Mouse (Mus musculus) intestine, postnatal 0 days (tissue): Measurements from ENCODE around the gene Klk12. TPM values are rescaled to one million over a fixed set of nuclear protein-coding genes. Genes with fewer than 3 reads are reported as not detected.

Source experiments
- ATAC-seq: fragments of 200-750 bp; cut with Nextera tagmentation; 2 replicates; pipeline ENCODE4 v1.8.0; 2017; ENCODE audit warnings: mild to moderate bottlenecking, moderate TSS enrichment, moderate library complexity
- H3K27ac ChIP-seq: fragments of 300-500 bp; sonication (generic); 2 replicates; pipeline ENCODE4 v1.5.1; 2014; ENCODE audit warnings: mild to moderate bottlenecking, low read depth, low read length, moderate library complexity
- H3K27me3 ChIP-seq: fragments of 300-500 bp; sonication (generic); replicated peaks from 2 replicates; pipeline ENCODE4 v1.6.1; 2014; ENCODE audit warnings: low read length, mixed read lengths; ENCODE audit not compliant: control insufficient read depth, insufficient read depth
- H3K36me3 ChIP-seq: fragments of 300-500 bp; sonication (generic); 2 replicates; pipeline ENCODE4 v1.6.1; 2014; ENCODE audit warnings: mild to moderate bottlenecking, moderate library complexity; ENCODE audit not compliant: control insufficient read depth, insufficient read depth
- H3K4me1 ChIP-seq: fragments of 300-500 bp; sonication (generic); replicated peaks from 2 replicates; pipeline ENCODE4 v1.6.1; 2014; ENCODE audit warnings: antibody characterized with exemption, low read length, mixed read lengths; ENCODE audit not compliant: control insufficient read depth, insufficient read depth
- H3K4me2 ChIP-seq: fragments of 300-500 bp; sonication (generic); replicated peaks from 2 replicates; pipeline ENCODE4 v1.6.1; 2014; ENCODE audit warnings: low read depth, mild to moderate bottlenecking, moderate library complexity
- H3K4me3 ChIP-seq: fragments of 300-500 bp; sonication (generic); 2 replicates; pipeline ENCODE4 v1.5.1; 2014; ENCODE audit warnings: low read depth, low read length
- H3K9ac ChIP-seq: fragments of 300-500 bp; sonication (generic); 2 replicates; pipeline ENCODE4 v1.6.1; 2014; ENCODE audit warnings: mild to moderate bottlenecking, low read depth, low read length
- H3K9me3 ChIP-seq: fragments of 300-500 bp; sonication (generic); 2 replicates; pipeline ENCODE4 v1.6.1; 2016; ENCODE audit warnings: mixed run types; ENCODE audit not compliant: control insufficient read depth
- CTCF ChIP-seq: sonication (generic); IDR thresholded peaks from 2 replicates; pipeline ENCODE4 v1.5.1; 2016; ENCODE audit warnings: low read depth, mild to moderate bottlenecking, control low read depth, antibody characterized with exemption, moderate library complexity
- WGBS: fragments of 180-500 bp; shearing (Covaris S2); extraction: QIAGEN DNeasy Blood & Tissue Kit; methylation state at CpG from one replicate; pipeline ENCODE4 v1.1.7; 2014; 5-methylcytosine and 5-hydroxymethylcytosine counted together
- polyA plus RNA-seq: library from polyadenylated mRNA; unstranded; fragments of >200 nt; fragmentation: Nextera tagmentation; extraction: Ambion mirVana; gene quantifications from 2 replicates; pipeline ENCODE4 v1.2.1, GENCODE M21; 2015

Gene Klk12
- polyA plus RNA-seq, 1 experiment from 2014 or later: not detected

GRCm38 (mm10) chr7:43772901-43773300 is 4.2 kb downstream of the Klk12 start:
- H3K27ac ChIP-seq: no peak overlapping the region
- 80% methylated on average over 3 of the region's 3 CpGs for WGBS
- no peaks in the 10 kb centered on the region for H3K27me3 ChIP-seq
- H3K4me2 ChIP-seq: no peak overlapping the region
- no peaks in the 10 kb centered on the region for H3K9me3 ChIP-seq
- no peaks in the 10 kb centered on the region for H3K4me1 ChIP-seq
- H3K36me3 ChIP-seq: no peaks in the 10 kb centered on the region
- ATAC-seq: no peak
- H3K9ac ChIP-seq: no peak overlapping the region
- no peak overlapping the region for H3K4me3 ChIP-seq
- no peak for TF ChIP-seq CTCF

GRCm38 (mm10) chr7:43774364-43774763 is 5.7 kb downstream of the Klk12 start, which contains the start of gene Klk11:
TSS of gene Klk11 (plus strand) at chr7:43774604.
- no peak for ATAC-seq
- Histone ChIP-seq H3K27ac (no peak within 1 kb of the TSS), H3K36me3 (no peaks in the 10 kb centered on the region), H3K4me3 (no peak within 1 kb of the TSS), H3K9ac (no peak within 1 kb of the TSS), H3K9me3 (no peaks in the 10 kb centered on the region), H3K4me2 (no peak within 1 kb of the TSS), H3K4me1 (no peaks in the 10 kb centered on the region), H3K27me3 (no peaks in the 10 kb centered on the region)
- no peak for TF ChIP-seq CTCF
- WGBS: 83% methylated on average over 5 of the region's 5 CpGs

DNA sequence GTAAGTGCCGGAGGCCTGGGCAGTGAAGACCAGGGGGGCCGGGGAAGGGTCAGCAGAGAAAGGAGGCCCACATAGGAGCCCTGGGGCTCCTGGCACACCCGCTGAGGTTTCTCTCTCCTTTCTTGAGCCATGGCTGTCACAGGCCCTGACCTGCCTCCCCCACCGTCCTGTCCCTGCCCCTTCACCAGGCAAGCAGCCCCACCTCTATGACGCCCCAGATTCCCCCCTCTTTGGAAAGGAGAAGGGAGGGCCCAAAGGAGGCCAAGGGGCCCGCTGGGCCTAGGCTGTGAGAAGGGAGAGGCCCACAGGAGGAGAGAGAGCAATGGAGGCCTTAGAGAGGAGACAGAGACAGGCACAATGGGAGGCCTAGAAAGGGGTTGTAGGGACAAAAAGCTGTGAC is 6.1 kb downstream of the Klk12 start:
- H3K27me3 ChIP-seq: no peaks in the 10 kb centered on the region
- WGBS: 59% methylated on average over 6 of the region's 6 CpGs
- H3K4me3 ChIP-seq: no peak overlapping the region
- H3K4me2 ChIP-seq: no peak overlapping the region
- H3K9me3 ChIP-seq: no peaks in the 10 kb centered on the region
- ATAC-seq: no peak
- H3K9ac ChIP-seq: no peak overlapping the region
- H3K4me1 ChIP-seq: no peaks in the 10 kb centered on the region
- TF ChIP-seq CTCF: no peak
- H3K36me3 ChIP-seq: no peaks in the 10 kb centered on the region
- H3K27ac ChIP-seq: no peak overlapping the region

DNA sequence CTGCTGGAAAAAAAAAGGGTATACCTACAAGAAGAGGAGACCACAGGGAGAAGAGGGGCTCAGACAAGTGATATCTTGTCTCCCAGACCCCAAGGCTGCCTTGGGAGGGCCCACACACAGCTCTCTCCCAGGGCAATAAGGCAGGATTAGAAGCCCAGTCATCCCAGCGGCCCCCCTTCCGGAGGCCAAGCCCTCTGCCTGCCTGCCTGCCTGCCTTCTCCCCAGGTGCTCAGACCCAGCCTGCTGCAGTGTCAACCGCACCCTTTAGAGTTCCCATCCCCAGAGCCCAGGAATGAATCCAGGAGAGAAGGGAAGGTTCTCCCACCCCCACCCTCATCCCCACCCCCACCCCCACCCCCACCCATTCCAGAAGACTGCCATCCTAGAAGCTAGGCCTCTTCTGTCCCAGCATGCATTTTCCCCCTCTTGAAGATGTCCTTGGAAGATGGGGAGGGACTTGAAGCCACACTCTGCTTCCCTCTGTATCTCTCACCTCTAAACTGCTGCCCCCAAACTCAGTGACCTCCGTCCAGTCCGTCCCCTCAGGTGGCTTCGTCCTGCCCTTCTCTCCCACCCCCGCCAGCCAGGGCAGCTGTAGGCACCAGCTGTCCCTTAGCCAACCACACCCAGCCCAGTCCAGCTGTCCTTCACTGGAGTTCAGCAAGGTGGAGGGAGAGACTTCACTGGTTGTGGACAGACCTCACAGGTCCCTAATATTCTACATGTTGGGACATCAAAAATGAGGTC is 6.8 kb downstream of the Klk12 start:
- Histone ChIP-seq H3K36me3 (no peaks in the 10 kb centered on the region), H3K9me3 (no peaks in the 10 kb centered on the region), H3K4me1 (no peaks in the 10 kb centered on the region), H3K9ac (no peak overlapping the region), H3K4me2 (no peak overlapping the region), H3K4me3 (no peak overlapping the region), H3K27me3 (no peaks in the 10 kb centered on the region), H3K27ac (no peak overlapping the region)
- WGBS: 52% methylated on average over 7 of the region's 7 CpGs
- TF ChIP-seq CTCF: no peak
- ATAC-seq: no peak

DNA sequence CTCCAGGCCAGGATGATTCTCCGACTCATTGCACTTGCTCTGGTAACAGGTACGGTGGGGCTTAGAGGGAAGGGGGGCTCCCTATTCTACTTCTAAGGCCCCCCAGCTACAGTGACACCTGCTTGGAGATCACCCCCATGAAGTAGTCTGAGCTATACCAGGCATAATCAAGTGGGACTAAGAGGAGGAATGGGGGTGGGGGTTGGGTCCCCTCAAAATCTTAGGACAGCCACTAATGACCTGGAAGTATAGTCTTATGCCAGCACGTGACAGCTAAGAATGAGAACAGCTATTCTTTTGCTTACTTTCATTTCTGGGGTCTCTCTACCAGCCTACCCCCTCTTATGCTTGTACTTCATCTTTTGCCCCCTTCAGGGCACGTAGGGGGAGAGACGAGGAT is 7.8 kb downstream of the Klk12 start:
- no peak for TF ChIP-seq CTCF
- H3K27ac ChIP-seq: no peak overlapping the region
- H3K36me3 ChIP-seq: no peaks in the 10 kb centered on the region
- H3K9ac ChIP-seq: no peak overlapping the region
- no peaks in the 10 kb centered on the region for H3K4me1 ChIP-seq
- H3K4me3 ChIP-seq: no peak overlapping the region
- H3K27me3 ChIP-seq: no peaks in the 10 kb centered on the region
- H3K9me3 ChIP-seq: no peaks in the 10 kb centered on the region
- WGBS: 79% methylated on average over 5 of the region's 5 CpGs
- H3K4me2 ChIP-seq: no peak overlapping the region
- no peak for ATAC-seq

GRCm38 (mm10) chr7:43777423-43777822 is 8.7 kb downstream of the Klk12 start:
- no peaks in the 10 kb centered on the region for H3K4me1 ChIP-seq
- no peak overlapping the region for H3K4me3 ChIP-seq
- 87% methylated on average over 12 of the region's 12 CpGs for WGBS
- H3K27ac ChIP-seq: no peak overlapping the region
- no peaks in the 10 kb centered on the region for H3K36me3 ChIP-seq
- no peak overlapping the region for H3K4me2 ChIP-seq
- no peak overlapping the region for H3K9ac ChIP-seq
- ATAC-seq: no peak
- H3K9me3 ChIP-seq: no peaks in the 10 kb centered on the region
- no peak for TF ChIP-seq CTCF
- no peaks in the 10 kb centered on the region for H3K27me3 ChIP-seq
